Mouse (Mus musculus) midbrain, embryonic 16.5 days (tissue): ENCODE measurements at regions not wholly inside any gene's neighbourhood (a gene's known extent, or its start where the extent isn't known, plus 50 kb on each side); places are given as distances from the start of the nearest gene placed in this dataset.
"Not testable (repeated sequence)": the region's sequence is repeated elsewhere in the genome, so short reads cannot be mapped to it uniquely, and the experiment has no call there.

ENCODE experiments used
- ATAC-seq: fragments of 200-750 bp; cut with Nextera tagmentation; 2 replicates; pipeline ENCODE4 v1.8.0; 2017; ENCODE audit warnings: moderate TSS enrichment
- H3K27ac ChIP-seq: fragments of 300-500 bp; sonication (generic); 2 replicates; pipeline ENCODE4 v1.5.1; 2014; ENCODE audit warnings: mild to moderate bottlenecking, low read length, mixed read lengths
- H3K27me3 ChIP-seq: fragments of 300-500 bp; sonication (generic); 2 replicates; pipeline ENCODE4 v1.6.1; 2014; ENCODE audit warnings: low read depth, low read length, mixed read lengths; ENCODE audit not compliant: control insufficient read depth, insufficient read depth
- H3K36me3 ChIP-seq: fragments of 300-500 bp; sonication (generic); 2 replicates; pipeline ENCODE4 v1.6.1; 2014; ENCODE audit warnings: mild to moderate bottlenecking, low read length, moderate library complexity, mixed read lengths; ENCODE audit not compliant: control insufficient read depth, insufficient read depth
- H3K4me1 ChIP-seq: fragments of 300-500 bp; sonication (generic); 2 replicates; pipeline ENCODE4 v1.6.1; 2014; ENCODE audit warnings: mild to moderate bottlenecking, low read length, mixed read lengths; ENCODE audit not compliant: control insufficient read depth, insufficient read depth
- H3K4me2 ChIP-seq: fragments of 300-500 bp; sonication (generic); 2 replicates; pipeline ENCODE4 v1.6.1; 2014; ENCODE audit warnings: mild to moderate bottlenecking, low read length, mixed read lengths
- H3K4me3 ChIP-seq: fragments of 300-500 bp; sonication (generic); 2 replicates; pipeline ENCODE4 v1.5.1; 2014; ENCODE audit warnings: low read depth, mild to moderate bottlenecking, low read length, moderate library complexity, mixed read lengths
- H3K9ac ChIP-seq: fragments of 300-500 bp; sonication (generic); 2 replicates; pipeline ENCODE4 v1.6.1; 2014; ENCODE audit warnings: low read depth, low read length, mixed read lengths
- H3K9me3 ChIP-seq: fragments of 300-500 bp; sonication (generic); replicated peaks from 2 replicates; pipeline ENCODE4 v1.6.1; 2014; ENCODE audit warnings: mild to moderate bottlenecking, low read length, mixed read lengths; ENCODE audit not compliant: control insufficient read depth, poor library complexity, severe bottlenecking
- WGBS: fragments of 180-500 bp; shearing (Covaris S2); extraction: QIAGEN DNeasy Blood & Tissue Kit; methylation state at CpG from one replicate; pipeline ENCODE4 v1.1.7; 2014; 5-methylcytosine and 5-hydroxymethylcytosine counted together

- 92% methylated on average over 1 of the region's 1 CpGs for WGBS
- not testable (repeated sequence) for H3K4me2 ChIP-seq, H3K27ac ChIP-seq, H3K36me3 ChIP-seq, H3K27me3 ChIP-seq, H3K9me3 ChIP-seq, H3K4me3 ChIP-seq, H3K4me1 ChIP-seq, ATAC-seq, H3K9ac ChIP-seq
Observed at GRCm38 (mm10) chr11:40159161-40159560, 535.8 kb downstream of the Mat2b start.

DNA sequence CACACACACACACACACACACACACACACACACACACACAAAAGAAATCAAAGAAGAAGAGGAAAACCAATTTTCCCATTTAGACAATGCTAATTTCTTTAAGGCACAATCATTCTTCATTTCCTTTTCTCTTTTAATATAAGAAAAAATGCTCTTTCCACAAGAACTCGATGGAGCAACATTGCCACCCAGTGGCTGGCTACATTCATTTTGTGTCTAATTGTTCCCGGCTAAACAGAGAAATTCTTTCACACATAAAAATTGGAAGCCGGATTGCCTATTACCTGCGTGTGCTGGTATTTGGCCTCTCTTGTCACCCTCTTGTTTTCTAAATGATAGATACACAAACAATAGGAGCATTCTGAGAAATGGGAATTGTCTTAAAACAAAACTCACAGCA lies 545.7 kb downstream of the Mat2b start:
- no peaks in the 10 kb centered on the region for H3K27me3 ChIP-seq
- 0 out of 2 replicates have a peak overlapping the region, but pooled peaks have one; percentile 3 for H3K4me2 ChIP-seq
- H3K36me3 ChIP-seq: no peaks in the 10 kb centered on the region
- H3K9ac ChIP-seq: 0 out of 2 replicates have a peak overlapping the region, but pooled peaks have one; percentile 5
- no peak for ATAC-seq
- peak overlapping the region; percentile 39; the same call in 1 of the 2 replicates for H3K27ac ChIP-seq
- no peak overlapping the region for H3K4me3 ChIP-seq
- H3K9me3 ChIP-seq: no peaks in the 10 kb centered on the region
- WGBS: 8% methylated on average over 4 of the region's 4 CpGs
- H3K4me1 ChIP-seq: peaks cover 4% of the 10 kb centered on the region

DNA sequence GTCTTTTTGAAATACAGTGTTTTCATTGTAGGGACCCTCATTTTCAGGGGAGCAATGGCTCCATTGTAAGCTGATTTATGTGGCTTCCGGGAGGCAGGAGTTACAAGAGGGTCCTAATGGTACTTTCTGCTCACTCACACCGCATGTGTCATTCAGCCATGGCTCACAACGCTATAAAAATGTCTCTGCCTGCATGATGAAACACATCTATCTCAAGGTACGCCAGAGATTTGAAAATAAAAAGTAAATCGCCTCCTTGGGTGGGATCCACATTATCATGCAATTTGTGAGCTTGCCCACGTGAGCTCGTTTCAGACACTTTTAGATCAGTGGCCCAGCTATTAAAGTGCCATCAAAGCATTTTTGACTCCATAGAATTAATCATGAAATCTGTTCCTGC lies 557.2 kb downstream of the Mat2b start:
- Histone ChIP-seq H3K9ac (no peak overlapping the region), H3K4me3 (no peak overlapping the region), H3K9me3 (no peaks in the 10 kb centered on the region), H3K36me3 (no peaks in the 10 kb centered on the region), H3K4me1 (no peaks in the 10 kb centered on the region), H3K27ac (no peak overlapping the region), H3K4me2 (no peak overlapping the region), H3K27me3 (no peaks in the 10 kb centered on the region)
- ATAC-seq: no peak
- 63% methylated on average over 7 of the region's 7 CpGs for WGBS

- Histone ChIP-seq H3K27ac (no peak overlapping the region), H3K9ac (no peak overlapping the region), H3K4me2 (no peak overlapping the region), H3K4me3 (no peak overlapping the region), H3K4me1 (no peaks in the 10 kb centered on the region), H3K36me3 (no peaks in the 10 kb centered on the region), H3K9me3 (no peaks in the 10 kb centered on the region; the same call in 1 of the 2 replicates), H3K27me3 (no peaks in the 10 kb centered on the region)
- no peak for ATAC-seq
- WGBS: 91% methylated on average over 1 of the region's 1 CpGs
Observed at GRCm38 (mm10) chr11:40102613-40103012, 592.4 kb downstream of the Mat2b start.

DNA sequence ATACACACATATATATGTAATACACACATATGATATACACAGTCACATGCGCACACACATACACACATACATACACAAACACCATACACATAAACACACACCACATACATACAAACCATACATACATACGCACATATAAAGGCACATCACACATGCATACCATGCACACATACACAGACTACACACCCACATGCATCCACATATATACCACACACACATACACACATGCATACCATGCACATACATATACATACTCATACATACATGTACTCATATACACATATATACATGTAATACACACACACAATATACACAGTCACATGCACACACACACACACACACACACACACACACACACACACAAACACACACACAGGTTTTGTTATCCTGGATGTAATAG lies 620.7 kb downstream of the Mat2b start:
- Histone ChIP-seq H3K9ac (no peak overlapping the region), H3K9me3 (no peaks in the 10 kb centered on the region), H3K4me3 (no peak overlapping the region), H3K36me3 (no peaks in the 10 kb centered on the region), H3K4me2 (no peak overlapping the region), H3K4me1 (no peaks in the 10 kb centered on the region), H3K27me3 (no peaks in the 10 kb centered on the region), H3K27ac (no peak overlapping the region)
- WGBS: 96% methylated on average over 2 of the region's 2 CpGs
- no peak for ATAC-seq

DNA sequence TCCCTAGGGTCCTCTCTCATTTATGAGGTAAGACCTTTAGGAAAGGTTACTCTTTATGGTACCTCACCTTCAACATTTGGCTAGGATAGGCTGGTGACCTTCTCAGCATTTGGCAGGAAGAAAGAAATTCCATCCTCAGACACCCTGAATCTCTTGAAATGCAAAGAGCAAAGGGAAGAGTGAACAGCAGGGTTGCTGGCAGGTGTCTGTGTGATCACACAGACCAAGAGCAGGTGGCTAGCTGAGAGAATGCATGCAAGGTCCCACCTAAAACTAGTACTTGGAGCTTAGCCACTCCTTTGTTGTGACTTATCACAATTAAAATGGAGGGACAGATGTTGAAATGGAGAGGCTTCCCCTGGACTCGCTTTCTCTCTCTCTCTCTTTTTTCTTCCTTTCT lies 644.5 kb downstream of the Mat2b start:
- Histone ChIP-seq H3K4me2 (no peak overlapping the region), H3K4me1 (no peaks in the 10 kb centered on the region), H3K9ac (no peak overlapping the region), H3K27me3 (no peaks in the 10 kb centered on the region), H3K9me3 (no peaks in the 10 kb centered on the region), H3K27ac (no peak overlapping the region), H3K36me3 (no peaks in the 10 kb centered on the region), H3K4me3 (no peak overlapping the region)
- ATAC-seq: no peak
- WGBS: 54% methylated on average over 1 of the region's 1 CpGs

DNA sequence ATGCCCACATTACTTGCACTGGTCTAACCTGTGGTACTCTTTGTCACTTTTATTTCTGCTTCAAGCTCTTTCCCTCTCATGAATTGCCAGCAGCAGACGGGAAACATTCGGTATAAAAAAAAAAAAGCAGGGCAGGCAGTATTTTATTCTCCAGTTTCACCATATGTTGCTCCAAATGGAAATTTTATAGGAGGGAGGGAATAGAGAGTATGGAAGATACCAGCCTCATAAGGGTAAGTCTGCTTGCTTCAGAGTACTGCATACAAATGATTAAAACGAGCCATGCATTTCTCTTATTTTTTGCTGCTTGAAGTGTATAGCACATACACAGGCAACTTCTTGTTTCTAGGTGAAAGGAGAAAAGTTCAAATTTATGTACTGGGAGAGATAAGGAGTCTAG lies 667.5 kb downstream of the Mat2b start:
- H3K9ac ChIP-seq: no peak overlapping the region
- WGBS: 86% methylated on average over 3 of the region's 3 CpGs
- no peak for ATAC-seq
- H3K36me3 ChIP-seq: no peaks in the 10 kb centered on the region
- no peaks in the 10 kb centered on the region for H3K27me3 ChIP-seq
- no peak overlapping the region for H3K27ac ChIP-seq
- H3K4me3 ChIP-seq: no peak overlapping the region
- H3K9me3 ChIP-seq: no peaks in the 10 kb centered on the region
- H3K4me2 ChIP-seq: no peak overlapping the region
- H3K4me1 ChIP-seq: no peaks in the 10 kb centered on the region

DNA sequence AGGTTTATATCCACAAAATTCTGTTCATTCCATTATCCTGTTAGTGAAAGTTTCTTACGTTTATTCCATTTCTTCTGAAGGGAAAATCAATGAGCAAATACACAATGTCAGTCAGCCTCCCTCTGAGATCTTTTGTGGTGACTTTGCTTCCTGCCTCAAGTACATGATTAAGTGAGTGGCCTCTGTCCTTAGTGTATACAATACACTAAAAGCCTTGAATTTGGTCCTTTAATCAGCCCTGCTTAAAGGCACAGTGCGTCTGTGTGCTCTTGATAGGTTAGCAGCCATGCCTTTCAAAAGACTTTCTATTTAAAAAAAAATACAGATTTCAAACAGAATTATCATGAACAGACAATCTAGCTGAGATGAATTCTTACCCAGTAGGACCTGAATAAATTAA lies 695.5 kb downstream of the Mat2b start:
- no peaks in the 10 kb centered on the region for H3K36me3 ChIP-seq
- no peaks in the 10 kb centered on the region for H3K27me3 ChIP-seq
- 25% methylated on average over 2 of the region's 2 CpGs for WGBS
- H3K4me3 ChIP-seq: no peak overlapping the region
- no peak overlapping the region for H3K9ac ChIP-seq
- H3K4me2 ChIP-seq: no peak overlapping the region
- H3K4me1 ChIP-seq: no peaks in the 10 kb centered on the region
- no peaks in the 10 kb centered on the region for H3K9me3 ChIP-seq
- ATAC-seq: no peak
- H3K27ac ChIP-seq: no peak overlapping the region

DNA sequence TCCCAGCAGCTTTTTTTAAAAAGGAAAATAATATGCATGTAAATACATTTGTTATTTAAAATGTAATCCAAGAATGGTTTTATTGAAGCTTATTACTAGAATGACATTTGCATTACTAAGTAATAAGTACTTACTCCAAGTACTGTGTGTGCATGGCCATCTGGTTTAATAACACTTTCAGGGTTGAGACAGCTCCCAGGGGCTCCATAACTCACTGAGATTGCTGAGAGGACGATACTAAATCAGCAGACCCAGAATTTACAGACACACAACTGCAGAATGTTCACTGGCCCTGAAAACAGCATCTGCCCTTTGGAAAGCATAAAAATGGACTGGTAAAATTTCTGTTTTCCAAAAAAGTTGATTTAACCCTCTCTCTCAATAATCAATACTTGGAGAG lies 696.4 kb downstream of the Mat2b start:
- Histone ChIP-seq H3K4me2 (no peak overlapping the region), H3K36me3 (no peaks in the 10 kb centered on the region), H3K4me1 (no peaks in the 10 kb centered on the region), H3K9me3 (no peaks in the 10 kb centered on the region), H3K27me3 (no peaks in the 10 kb centered on the region), H3K27ac (no peak overlapping the region), H3K4me3 (no peak overlapping the region), H3K9ac (no peak overlapping the region)
- 36% methylated on average over 1 of the region's 1 CpGs for WGBS
- no peak for ATAC-seq

DNA sequence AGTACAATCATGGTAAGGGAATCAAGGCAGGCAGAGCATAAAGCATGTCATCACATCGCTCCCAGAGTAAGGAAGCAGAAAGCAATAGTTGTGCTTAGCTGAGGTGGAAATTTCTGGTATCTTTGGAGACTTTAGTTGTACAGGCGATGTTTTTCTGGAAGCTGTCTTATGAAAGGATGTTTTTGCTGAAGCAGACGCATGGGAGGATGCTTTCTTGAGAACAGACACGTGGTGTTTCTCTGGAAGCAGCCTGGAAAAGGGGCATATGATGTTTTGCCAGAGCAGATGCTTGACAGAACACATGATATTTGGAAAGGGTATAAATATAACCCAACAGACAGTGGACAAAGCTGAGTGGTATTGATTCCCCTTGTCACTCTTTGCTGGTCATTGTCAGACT lies 722.4 kb downstream of the Mat2b start:
- no peak overlapping the region for H3K4me3 ChIP-seq
- no peak for ATAC-seq
- WGBS: 84% methylated on average over 4 of the region's 4 CpGs

More for the DNA sequence above, 722.4 kb downstream of the Mat2b start:
- Histone ChIP-seq H3K9me3 (no peaks in the 10 kb centered on the region), H3K4me2 (no peak overlapping the region), H3K9ac (no peak overlapping the region), H3K27ac (no peak overlapping the region), H3K36me3 (no peaks in the 10 kb centered on the region), H3K4me1 (no peaks in the 10 kb centered on the region), H3K27me3 (no peaks in the 10 kb centered on the region)
